Mouse (Mus musculus): ENCODE results near the gene Gamt. TPM values are rescaled to one million over a fixed set of nuclear protein-coding genes. Genes with fewer than 3 reads are reported as not detected.
"Not testable (repeated sequence)": the region's sequence is repeated elsewhere in the genome, so short reads cannot be mapped to it uniquely, and the experiment has no call there.

The Gamt gene
- polyA plus RNA-seq, 1 experiment from 2014 or later = 33.0 TPM

GRCm38 (mm10) chr10:80215048-80215772, 45.6 kb downstream of the Gamt start:
- no peak overlapping the region; the same call in 1 of the 2 replicates for H3K27ac ChIP-seq (replicated peaks)
- peaks cover 14% of the 10 kb centered on the region for H3K4me1 ChIP-seq (replicated peaks)
- ATAC-seq (ENCODE audit: low read depth) = no peak
- H3K27me3 ChIP-seq = no peaks in the 10 kb centered on the region
- H3K36me3 ChIP-seq = no peaks in the 10 kb centered on the region
- no peak overlapping the region for H3K4me2 ChIP-seq
- H3K9ac ChIP-seq = peak overlapping the region; percentile 35; the same call in 1 of the 2 replicates
- no peak overlapping the region for H3K4me3 ChIP-seq
- WGBS = 14% methylated on average over 16 of the region's 16 CpGs
- no peaks in the 10 kb centered on the region for H3K9me3 ChIP-seq

GRCm38 (mm10) chr10:80211547-80212103, 49.2 kb downstream of the Gamt start:
- not testable (repeated sequence) for H3K36me3 ChIP-seq; H3K9ac ChIP-seq; H3K9me3 ChIP-seq; H3K27ac ChIP-seq (replicated peaks); H3K4me3 ChIP-seq; H3K27me3 ChIP-seq; H3K4me2 ChIP-seq; ATAC-seq (ENCODE audit: low read depth)
- H3K4me1 ChIP-seq (replicated peaks) = peaks cover 36% of the 10 kb centered on the region
- WGBS = 72% methylated on average over 7 of the region's 7 CpGs

GRCm38 (mm10) chr10:80208841-80209371, 51.9 kb downstream of the Gamt start:
- Histone ChIP-seq H3K4me3 (peak overlapping the region; percentile 8; the same call in 1 of the 2 replicates), H3K36me3 (no peaks in the 10 kb centered on the region), H3K9ac (peak overlapping the region; percentile 53), H3K4me1 (replicated peaks) (peaks cover 28% of the 10 kb centered on the region), H3K27ac (replicated peaks) (peak overlapping the region; percentile 87), H3K27me3 (no peaks in the 10 kb centered on the region), H3K9me3 (no peaks in the 10 kb centered on the region), H3K4me2 (peak overlapping the region; percentile 46)
- 3% methylated on average over 24 of the region's 24 CpGs for WGBS
- peak; percentile 74; the same call in 1 of the 2 replicates for ATAC-seq (ENCODE audit: low read depth)

- WGBS = 74% methylated on average over 4 of the region's 4 CpGs
Measured at GRCm38 (mm10) chr10:80208248-80208647, 52.6 kb downstream of the Gamt start.

More at GRCm38 (mm10) chr10:80208248-80208647, 52.6 kb downstream of the Gamt start:
- H3K36me3 ChIP-seq = no peaks in the 10 kb centered on the region
- no peak for ATAC-seq (ENCODE audit: low read depth)
- H3K4me2 ChIP-seq = no peak overlapping the region; the same call in 1 of the 2 replicates
- peak overlapping the region; percentile 87 for H3K27ac ChIP-seq (replicated peaks)
- no peaks in the 10 kb centered on the region for H3K9me3 ChIP-seq
- no peaks in the 10 kb centered on the region for H3K27me3 ChIP-seq
- no peak overlapping the region for H3K4me3 ChIP-seq
- peaks cover 30% of the 10 kb centered on the region for H3K4me1 ChIP-seq (replicated peaks)
- H3K9ac ChIP-seq = peak overlapping the region; percentile 53; the same call in 1 of the 2 replicates

Small RNAs within 50 kb of the gene (microRNA-seq; reads per million reads assigned to microRNA genes)
- gene Mir6911 = 0.89 reads per million

Other genes with a start within 250 kb of the Gamt start
- 2.4 and 2.9 TPM in 2 replicates for gene Arhgap45, start 244.4 kb downstream of the Gamt start, polyA plus RNA-seq (2015; fragmentation: Nextera tagmentation; extraction: Ambion mirVana)
- gene Polr2e, start 221.2 kb downstream of the Gamt start, polyA plus RNA-seq (2015; fragmentation: Nextera tagmentation; extraction: Ambion mirVana) = 141 and 153 TPM in 2 replicates
- 505 and 556 TPM in 2 replicates for gene Gpx4, start 213.8 kb downstream of the Gamt start, polyA plus RNA-seq (2015; fragmentation: Nextera tagmentation; extraction: Ambion mirVana)
- 12.9 and 13.0 TPM in 2 replicates for gene Sbno2, start 155.4 kb downstream of the Gamt start, polyA plus RNA-seq (2015; fragmentation: Nextera tagmentation; extraction: Ambion mirVana)
- gene Stk11, start 145.2 kb downstream of the Gamt start, polyA plus RNA-seq (2015; fragmentation: Nextera tagmentation; extraction: Ambion mirVana) = 13.3 and 16.8 TPM in 2 replicates
- gene Atp5d, start 122.4 kb downstream of the Gamt start, polyA plus RNA-seq (2015; fragmentation: Nextera tagmentation; extraction: Ambion mirVana) = 467 and 481 TPM in 2 replicates
- gene Cbarp, start 120.2 kb downstream of the Gamt start, polyA plus RNA-seq (2015; fragmentation: Nextera tagmentation; extraction: Ambion mirVana) = 53.9 and 55.1 TPM in 2 replicates
- gene Midn, start 112.7 kb downstream of the Gamt start, polyA plus RNA-seq (2015; fragmentation: Nextera tagmentation; extraction: Ambion mirVana) = 31.0 and 35.8 TPM in 2 replicates
- 325 and 351 TPM in 2 replicates for gene Cirbp, start 95.0 kb downstream of the Gamt start, polyA plus RNA-seq (2015; fragmentation: Nextera tagmentation; extraction: Ambion mirVana)
- 11.4 and 16.3 TPM in 2 replicates for gene 1600002K03Rik, start 88.1 kb downstream of the Gamt start, polyA plus RNA-seq (2015; fragmentation: Nextera tagmentation; extraction: Ambion mirVana)
- gene Efna2, start 81.5 kb downstream of the Gamt start, polyA plus RNA-seq (2015; fragmentation: Nextera tagmentation; extraction: Ambion mirVana) = 34.0 and 34.8 TPM in 2 replicates
- 46.5 and 60.7 TPM in 2 replicates for gene Mum1, start 34.6 kb downstream of the Gamt start, polyA plus RNA-seq (2015; fragmentation: Nextera tagmentation; extraction: Ambion mirVana)
- 250 and 275 TPM in 2 replicates for gene Ndufs7, start 11.9 kb downstream of the Gamt start, polyA plus RNA-seq (2015; fragmentation: Nextera tagmentation; extraction: Ambion mirVana)
- 59.8 and 66.5 TPM in 2 replicates for gene Dazap1, start 474 bp upstream of the Gamt start, polyA plus RNA-seq (2015; fragmentation: Nextera tagmentation; extraction: Ambion mirVana)
- 573 and 601 TPM in 2 replicates for gene Rps15, start 31.4 kb upstream of the Gamt start, polyA plus RNA-seq (2015; fragmentation: Nextera tagmentation; extraction: Ambion mirVana)
- gene Apc2, start 35.0 kb upstream of the Gamt start, polyA plus RNA-seq (2015; fragmentation: Nextera tagmentation; extraction: Ambion mirVana) = 153 and 156 TPM in 2 replicates
- gene 2310011J03Rik, start 59.5 kb upstream of the Gamt start, polyA plus RNA-seq (2015; fragmentation: Nextera tagmentation; extraction: Ambion mirVana) = 27.9 and 30.7 TPM in 2 replicates
- 2.9 and 3.6 TPM in 2 replicates for gene Pcsk4, start 68.5 kb upstream of the Gamt start, polyA plus RNA-seq (2015; fragmentation: Nextera tagmentation; extraction: Ambion mirVana)
- 3.3 and 4.5 TPM in 2 replicates for gene Reep6, start 68.9 kb upstream of the Gamt start, polyA plus RNA-seq (2015; fragmentation: Nextera tagmentation; extraction: Ambion mirVana)
- gene Adamtsl5, start 87.4 kb upstream of the Gamt start, polyA plus RNA-seq (2015; fragmentation: Nextera tagmentation; extraction: Ambion mirVana) = 1.6 and 1.8 TPM in 2 replicates
- gene Plk5, start 95.4 kb upstream of the Gamt start, polyA plus RNA-seq (2015; fragmentation: Nextera tagmentation; extraction: Ambion mirVana) = 1.0 and 1.5 TPM in 2 replicates
- 15.6 and 16.7 TPM in 2 replicates for gene Mex3d, start 126.6 kb upstream of the Gamt start, polyA plus RNA-seq (2015; fragmentation: Nextera tagmentation; extraction: Ambion mirVana)
- gene Mbd3, start 138.5 kb upstream of the Gamt start, polyA plus RNA-seq (2015; fragmentation: Nextera tagmentation; extraction: Ambion mirVana) = 238 and 241 TPM in 2 replicates
- gene Uqcr11, start 145.8 kb upstream of the Gamt start, polyA plus RNA-seq (2015; fragmentation: Nextera tagmentation; extraction: Ambion mirVana) = 462 and 574 TPM in 2 replicates
- gene Tcf3, start 172.6 kb upstream of the Gamt start, polyA plus RNA-seq (2015; fragmentation: Nextera tagmentation; extraction: Ambion mirVana) = 62.1 and 70.4 TPM in 2 replicates
- gene Onecut3, start 233.8 kb upstream of the Gamt start, polyA plus RNA-seq (2015; fragmentation: Nextera tagmentation; extraction: Ambion mirVana) = 0.92 and 1.2 TPM in 2 replicates